Mouse (Mus musculus) testis, adult 2 months (tissue): ENCODE data around the gene Ccdc171. TPM values are rescaled to one million over a fixed set of nuclear protein-coding genes. Genes with fewer than 3 reads are reported as not detected.

Source experiments
- H3K27ac ChIP-seq: fragments of 200-500 bp; 2 replicates; pipeline ENCODE4 v1.5.1; 2012; ENCODE audit warnings: low read depth, low read length; ENCODE audit not compliant: control insufficient read depth, insufficient read depth
- H3K27me3 ChIP-seq: fragments of 200-500 bp; 2 replicates; pipeline ENCODE4 v1.6.1; 2012; ENCODE audit warnings: mild to moderate bottlenecking, low read length, moderate library complexity; ENCODE audit not compliant: control insufficient read depth, insufficient read depth
- H3K36me3 ChIP-seq: fragments of 200-500 bp; 2 replicates; pipeline ENCODE4 v1.6.1; 2012; ENCODE audit warnings: mild to moderate bottlenecking, low read length; ENCODE audit not compliant: control insufficient read depth, insufficient read depth
- H3K4me1 ChIP-seq: fragments of 200-500 bp; 2 replicates; pipeline ENCODE4 v1.6.1; 2012; ENCODE audit warnings: low read length; ENCODE audit not compliant: control insufficient read depth, insufficient read depth
- H3K4me3 ChIP-seq: fragments of 200-500 bp; 2 replicates; pipeline ENCODE4 v1.5.1; 2012; ENCODE audit warnings: low read depth, mild to moderate bottlenecking, low read length, moderate library complexity, mixed read lengths; ENCODE audit not compliant: control insufficient read depth
- CTCF ChIP-seq: fragments of 200-500 bp; IDR thresholded peaks from 2 replicates; pipeline ENCODE4 v1.5.1; 2012; ENCODE audit warnings: low read depth, mild to moderate bottlenecking, inconsistent platforms, low read length, moderate library complexity; ENCODE audit not compliant: control insufficient read depth, insufficient read depth, insufficient replicate concordance
- POLR2A ChIP-seq: fragments of 200-500 bp; IDR thresholded peaks from 2 replicates; pipeline ENCODE4 v1.6.1; 2012; ENCODE audit warnings: low read depth, mild to moderate bottlenecking, inconsistent platforms, low read length, moderate library complexity; ENCODE audit not compliant: control insufficient read depth
- polyA plus RNA-seq: library from polyadenylated mRNA; depleted of rRNA; stranded (reverse); fragments of >200 nt; gene quantifications from 2 replicates; pipeline ENCODE4 v1.2.3, GENCODE M21; 2012

Gene Ccdc171
- polyA plus RNA-seq, 1 experiment, result 17.0 TPM

DNA sequence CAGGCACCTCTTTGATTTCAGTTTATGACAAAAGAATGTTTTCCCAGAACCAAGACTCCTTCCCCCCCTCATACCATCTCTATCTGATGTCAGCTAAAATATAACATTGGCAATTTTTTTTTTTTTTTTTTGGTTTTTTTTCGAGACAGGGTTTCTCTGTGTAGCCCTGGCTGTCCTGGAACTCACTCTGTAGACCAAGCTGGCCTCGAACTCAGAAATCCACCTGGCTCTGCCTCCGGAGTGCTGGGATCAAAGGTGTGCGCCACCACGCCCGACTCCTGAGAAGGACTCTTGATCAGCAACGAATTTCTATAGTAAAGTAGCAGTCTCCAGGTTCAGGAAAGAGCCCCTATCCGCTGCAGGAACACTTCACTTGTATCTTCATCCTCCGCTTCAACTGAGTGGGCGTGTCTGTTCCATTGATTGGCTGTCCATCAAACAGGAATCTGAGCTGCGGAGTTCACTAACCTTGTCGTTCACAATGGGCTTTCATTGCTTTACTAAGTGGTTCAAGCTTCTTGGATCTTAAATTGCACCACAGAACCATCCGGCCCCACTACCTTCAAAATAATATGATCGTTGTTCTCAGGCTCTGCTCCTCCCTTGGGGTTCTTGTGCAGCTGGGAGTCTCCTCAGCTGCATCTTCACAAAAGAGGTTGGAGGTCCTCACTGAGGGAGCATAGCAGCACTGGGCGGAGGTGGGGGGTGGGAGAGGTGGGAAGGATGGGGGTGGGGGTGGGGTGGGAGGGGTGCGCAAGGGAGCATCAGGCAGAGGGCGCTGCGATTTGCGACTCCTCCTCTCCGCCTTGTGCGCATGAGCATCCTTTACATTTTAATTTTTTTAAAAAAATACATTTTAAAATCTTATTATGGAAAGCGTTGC, 24.9 kb upstream of the Ccdc171 start:
- peaks cover 2% of the 10 kb centered on the region; the same call in 1 of the 2 replicates for H3K4me1 ChIP-seq
- no peak overlapping the region for H3K27ac ChIP-seq
- TF ChIP-seq CTCF (no peak), POLR2A (no peak)
- no peaks in the 10 kb centered on the region for H3K36me3 ChIP-seq
- no peaks in the 10 kb centered on the region for H3K27me3 ChIP-seq
- H3K4me3 ChIP-seq, result 0 out of 2 replicates have a peak overlapping the region, but pooled peaks have one; percentile 1

DNA sequence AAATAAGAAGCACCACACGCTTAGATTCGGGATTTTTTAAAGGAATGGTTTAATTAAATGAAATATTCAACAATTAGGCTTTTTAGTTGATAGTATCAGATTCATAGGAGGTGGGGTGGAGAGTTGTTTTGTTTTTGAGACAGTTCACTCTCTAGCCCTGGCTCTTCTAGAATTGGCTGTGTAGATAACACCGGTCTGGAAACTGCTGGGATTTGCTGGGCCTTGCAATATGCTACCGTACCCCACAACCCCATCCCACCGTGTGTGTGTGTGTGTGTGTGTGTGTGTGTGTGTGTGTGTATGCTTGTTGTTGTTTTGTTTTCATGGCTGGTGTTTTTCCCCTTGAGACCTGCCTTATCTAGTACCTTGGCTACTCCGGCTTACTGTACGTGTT, 24.3 kb upstream of the Ccdc171 start:
- no peak for TF ChIP-seq CTCF
- TF ChIP-seq POLR2A, result no peak
- Histone ChIP-seq H3K27me3 (no peaks in the 10 kb centered on the region), H3K4me1 (peaks cover 2% of the 10 kb centered on the region; the same call in 1 of the 2 replicates), H3K36me3 (no peaks in the 10 kb centered on the region), H3K27ac (no peak overlapping the region), H3K4me3 (no peak overlapping the region)

DNA sequence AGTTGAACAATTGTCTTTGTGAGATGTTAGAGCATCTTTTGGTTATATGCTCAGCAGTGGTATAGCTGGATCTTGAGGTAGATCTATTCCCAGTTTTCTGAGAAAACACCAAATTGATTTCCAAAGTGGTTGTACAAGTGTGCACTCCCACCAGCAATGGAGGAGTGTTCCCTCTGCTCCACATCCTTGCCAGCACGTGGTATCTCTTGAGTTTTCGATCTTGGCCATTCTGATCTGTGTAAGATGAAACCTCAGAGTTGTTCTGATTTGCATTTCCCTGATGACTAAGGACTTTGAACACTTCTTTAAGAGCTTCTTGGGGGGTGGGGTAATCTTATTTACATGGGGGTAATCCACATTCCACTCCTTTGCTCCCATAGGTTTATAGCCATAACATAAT, 15.7 kb upstream of the Ccdc171 start:
- TF ChIP-seq POLR2A, result no peak
- TF ChIP-seq CTCF, result no peak
- H3K4me3 ChIP-seq, result no peak overlapping the region
- no peaks in the 10 kb centered on the region for H3K27me3 ChIP-seq
- no peak overlapping the region for H3K27ac ChIP-seq
- H3K4me1 ChIP-seq, result peaks cover 7% of the 10 kb centered on the region
- H3K36me3 ChIP-seq, result no peaks in the 10 kb centered on the region

DNA sequence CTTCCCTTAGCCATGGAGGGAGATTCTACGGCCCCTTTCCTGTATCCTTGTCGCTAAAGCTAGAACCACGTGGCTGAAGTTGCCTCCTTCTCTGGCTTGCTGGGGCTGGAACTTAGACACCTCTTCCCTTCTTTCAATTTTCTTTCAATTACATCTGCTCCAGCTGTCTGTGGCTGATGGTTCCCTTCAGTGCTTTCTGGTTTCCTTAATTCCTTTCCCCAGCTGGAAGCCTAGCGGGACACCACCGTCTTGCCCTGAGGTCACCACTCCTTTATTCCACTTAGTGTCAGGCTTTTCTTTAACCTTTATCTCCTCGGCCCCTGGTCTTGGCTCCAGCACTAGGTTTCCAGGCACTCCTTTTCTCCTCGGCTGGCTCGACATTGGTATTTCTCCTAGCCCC, 14.3 kb upstream of the Ccdc171 start:
- peaks cover 7% of the 10 kb centered on the region for H3K4me1 ChIP-seq
- no peak for TF ChIP-seq CTCF
- TF ChIP-seq POLR2A, result no peak
- H3K27me3 ChIP-seq, result no peaks in the 10 kb centered on the region
- H3K4me3 ChIP-seq, result 0 out of 2 replicates have a peak overlapping the region, but pooled peaks have one; percentile 15
- H3K27ac ChIP-seq, result no peak overlapping the region
- no peaks in the 10 kb centered on the region for H3K36me3 ChIP-seq

DNA sequence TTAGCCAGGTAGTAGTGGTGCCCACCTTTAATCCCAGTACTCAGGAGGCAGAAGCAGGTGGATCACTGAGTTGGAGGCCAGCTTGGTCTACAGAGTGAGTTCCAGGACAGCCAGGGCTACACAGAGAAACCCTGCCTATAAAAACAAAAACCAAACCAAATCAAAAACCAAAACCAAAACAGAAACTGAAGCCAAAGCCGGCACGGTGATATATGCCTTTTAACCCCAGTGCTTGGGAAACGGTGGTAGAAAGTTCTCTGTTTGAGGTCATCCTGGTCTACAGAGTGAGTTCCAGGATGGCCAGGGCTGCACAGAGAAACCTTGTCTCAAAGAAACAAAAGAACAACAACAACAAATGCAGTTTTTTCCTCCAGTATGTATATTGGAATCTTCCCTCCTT, 13.1 kb upstream of the Ccdc171 start:
- Histone ChIP-seq H3K27me3 (no peaks in the 10 kb centered on the region), H3K27ac (no peak overlapping the region), H3K4me1 (peaks cover 7% of the 10 kb centered on the region), H3K36me3 (no peaks in the 10 kb centered on the region), H3K4me3 (no peak overlapping the region)
- TF ChIP-seq POLR2A (no peak), CTCF (no peak)

DNA sequence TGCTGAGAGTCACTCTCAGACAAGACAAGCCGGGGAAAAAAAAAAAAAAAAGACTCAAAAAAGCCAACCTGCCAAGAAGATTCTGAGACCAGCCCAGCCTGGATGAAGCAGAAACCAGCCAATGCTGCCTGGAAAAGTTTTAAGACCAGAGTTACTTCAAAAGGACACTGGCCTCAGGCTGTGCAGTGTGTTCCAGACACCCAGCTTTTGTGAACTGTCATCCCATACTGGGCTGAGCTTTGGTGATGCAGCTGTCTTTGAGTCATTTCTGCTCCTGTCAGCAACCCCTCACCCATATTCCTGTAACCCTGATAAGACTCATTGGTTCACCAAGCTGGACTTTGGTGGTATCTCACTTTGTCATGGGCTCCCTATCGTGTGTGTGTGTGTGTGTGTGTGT, 12.7 kb upstream of the Ccdc171 start:
- H3K4me3 ChIP-seq, result no peak overlapping the region
- H3K27me3 ChIP-seq, result no peaks in the 10 kb centered on the region
- H3K36me3 ChIP-seq, result no peaks in the 10 kb centered on the region
- H3K27ac ChIP-seq, result no peak overlapping the region
- H3K4me1 ChIP-seq, result peaks cover 7% of the 10 kb centered on the region
- TF ChIP-seq POLR2A (no peak), CTCF (no peak)

DNA sequence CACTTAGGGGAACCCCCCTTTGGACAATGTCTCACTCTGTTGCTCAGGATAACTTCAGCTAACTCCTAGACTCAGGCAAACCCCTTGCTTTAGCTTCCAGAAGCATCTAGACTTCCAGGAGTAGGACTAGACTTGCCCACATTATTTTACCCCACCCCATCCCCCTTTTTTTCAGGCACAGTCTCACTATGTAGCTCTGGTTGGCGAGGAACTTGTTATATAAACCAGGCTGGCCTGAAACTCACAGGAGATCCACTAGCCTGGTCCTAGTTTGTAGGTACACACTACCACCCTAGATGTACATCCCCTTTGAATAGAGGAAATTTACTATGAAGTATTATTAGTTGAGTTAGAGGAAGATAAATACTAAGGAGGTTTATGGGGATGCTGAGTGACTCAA, 11.2 kb upstream of the Ccdc171 start:
- Histone ChIP-seq H3K27me3 (no peaks in the 10 kb centered on the region), H3K4me1 (peaks cover 7% of the 10 kb centered on the region), H3K36me3 (no peaks in the 10 kb centered on the region), H3K4me3 (no peak overlapping the region), H3K27ac (no peak overlapping the region)
- no peak for TF ChIP-seq CTCF
- TF ChIP-seq POLR2A, result no peak
